Mouse (Mus musculus) spleen, adult 2 months (tissue): ENCODE measurements around the gene Set.

ENCODE experiments used
- CTCF ChIP-seq: fragments of 200-500 bp; IDR thresholded peaks from 2 replicates; pipeline ENCODE4 v1.5.1; 2011; ENCODE audit warnings: mild to moderate bottlenecking, inconsistent platforms; ENCODE audit not compliant: insufficient read depth, insufficient read length, insufficient replicate concordance; ENCODE audit errors: extremely low read depth
- POLR2A ChIP-seq: fragments of 200-500 bp; IDR thresholded peaks from 2 replicates; pipeline ENCODE4 v1.6.1; 2011; ENCODE audit warnings: low read depth, low read length, inconsistent platforms

GRCm38 (mm10) chr2:30038370-30038769 is 18.8 kb upstream of the Set start:
- TF ChIP-seq CTCF: no peak
- TF ChIP-seq POLR2A: no peak
